Mouse (Mus musculus): Measurements from ENCODE around the gene Tpk1. TPM values are rescaled to one million over a fixed set of nuclear protein-coding genes. Genes with fewer than 3 reads are reported as not detected.

Tpk1 gene
- total RNA-seq (2023): 1.2 and 1.3 TPM in 2 replicates

GRCm38 (mm10) chr6:43665677-43666546 lies at the start of gene Tpk1:
Tpk1 (minus strand) TSS chr6:43666278.

GRCm38 (mm10) chr6:43309454-43309853 lies 356.6 kb downstream of the Tpk1 start, which contains the start of gene Nobox:
Nobox (minus strand) TSS chr6:43309554.

Data from neutrophil, adult 65 days (primary cell).